Mouse (Mus musculus) lung, embryonic 16.5 days (tissue): ENCODE measurements around the gene Iqcd. TPM values are rescaled to one million over a fixed set of nuclear protein-coding genes. Genes with fewer than 3 reads are reported as not detected.

Experiments used
- ATAC-seq: fragments of 200-750 bp; cut with Nextera tagmentation; 2 replicates; pipeline ENCODE4 v1.8.0; 2017; ENCODE audit warnings: low read depth, mild to moderate bottlenecking, moderate library complexity
- H3K27ac ChIP-seq: fragments of 300-500 bp; sonication (generic); 2 replicates; pipeline ENCODE4 v1.5.1; 2014; ENCODE audit warnings: mild to moderate bottlenecking, control low read depth, low read length
- H3K27me3 ChIP-seq: fragments of 300-500 bp; sonication (generic); 2 replicates; pipeline ENCODE4 v1.6.1; 2014; ENCODE audit warnings: low read depth, low read length, mixed read lengths; ENCODE audit not compliant: control insufficient read depth, insufficient read depth
- H3K36me3 ChIP-seq: fragments of 300-500 bp; sonication (generic); 2 replicates; pipeline ENCODE4 v1.6.1; 2014; ENCODE audit warnings: low read length; ENCODE audit not compliant: control insufficient read depth, insufficient read depth
- H3K4me1 ChIP-seq: fragments of 300-500 bp; sonication (generic); replicated peaks from 2 replicates; pipeline ENCODE4 v1.6.1; 2014; ENCODE audit warnings: low read length, mixed read lengths; ENCODE audit not compliant: control insufficient read depth, insufficient read depth
- H3K4me2 ChIP-seq: fragments of 300-500 bp; sonication (generic); 2 replicates; pipeline ENCODE4 v1.6.1; 2014; ENCODE audit warnings: low read depth, low read length, control low read depth
- H3K4me3 ChIP-seq: fragments of 300-500 bp; sonication (generic); 2 replicates; pipeline ENCODE4 v1.5.1; 2014; ENCODE audit warnings: mild to moderate bottlenecking, low read length, control low read depth
- H3K9ac ChIP-seq: fragments of 300-500 bp; sonication (generic); 2 replicates; pipeline ENCODE4 v1.6.1; 2014; ENCODE audit warnings: low read length, control low read depth
- H3K9me3 ChIP-seq: fragments of 300-500 bp; sonication (generic); 2 replicates; pipeline ENCODE4 v1.6.1; 2016; ENCODE audit warnings: low read length; ENCODE audit not compliant: control insufficient read depth
- WGBS: fragments of 180-500 bp; shearing (Covaris S2); extraction: QIAGEN DNeasy Blood & Tissue Kit; methylation state at CpG from one replicate; pipeline ENCODE4 v1.1.7; 2014; 5-methylcytosine and 5-hydroxymethylcytosine counted together
- polyA plus RNA-seq: library from polyadenylated mRNA; unstranded; fragments of >200 nt; fragmentation: Nextera tagmentation; extraction: Ambion mirVana; gene quantifications from 2 replicates; pipeline ENCODE4 v1.2.1, GENCODE M21; 2015

Gene Iqcd
- polyA plus RNA-seq, 1 experiment from 2014 or later, result 1.9 TPM

DNA sequence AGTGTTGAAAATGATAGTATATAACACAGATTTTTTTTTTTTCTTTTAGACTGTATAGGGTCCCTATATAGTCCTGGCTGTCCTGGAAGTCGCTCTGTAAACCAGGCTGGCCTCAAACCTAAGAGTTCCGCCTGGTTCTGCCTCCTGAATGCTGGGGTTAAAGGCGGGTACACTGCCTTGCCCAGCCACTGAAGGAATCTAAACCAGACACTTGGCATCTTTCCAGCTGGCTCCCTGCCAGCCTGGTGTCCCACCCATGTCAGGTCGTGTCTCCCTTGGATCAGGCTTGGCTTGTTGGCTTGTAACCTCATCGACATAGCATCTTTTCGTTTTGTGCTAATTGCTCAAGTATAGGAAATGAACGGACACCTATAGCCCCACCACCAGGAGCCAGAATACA lies 39.8 kb downstream of the Iqcd start:
- H3K4me3 ChIP-seq, result no peak overlapping the region
- no peaks in the 10 kb centered on the region for H3K4me1 ChIP-seq
- no peak overlapping the region for H3K27ac ChIP-seq
- WGBS, result 48% methylated on average over 7 of the region's 7 CpGs
- H3K9ac ChIP-seq, result no peak overlapping the region
- H3K4me2 ChIP-seq, result no peak overlapping the region
- peaks cover 3% of the 10 kb centered on the region; the same call in 1 of the 2 replicates for H3K9me3 ChIP-seq
- no peak for ATAC-seq
- H3K36me3 ChIP-seq, result peaks cover 21% of the 10 kb centered on the region
- H3K27me3 ChIP-seq, result no peaks in the 10 kb centered on the region; the same call in 1 of the 2 replicates

GRCm38 (mm10) chr5:120631128-120631527 lies 42.3 kb downstream of the Iqcd start:
- 6% methylated on average over 29 of the region's 29 CpGs for WGBS
- Histone ChIP-seq H3K4me3 (no peak overlapping the region), H3K9ac (no peak overlapping the region)

GRCm38 (mm10) chr5:120631892-120632291 lies 43.1 kb downstream of the Iqcd start:
- peaks cover 3% of the 10 kb centered on the region; the same call in 1 of the 2 replicates for H3K9me3 ChIP-seq

More at GRCm38 (mm10) chr5:120631128-120631527, 42.3 kb downstream of the Iqcd start:
- Histone ChIP-seq H3K9me3 (peaks cover 3% of the 10 kb centered on the region; the same call in 1 of the 2 replicates), H3K27ac (no peak overlapping the region), H3K4me2 (no peak overlapping the region; the same call in 1 of the 2 replicates), H3K36me3 (peaks cover 3% of the 10 kb centered on the region), H3K4me1 (no peaks in the 10 kb centered on the region), H3K27me3 (peaks cover 3% of the 10 kb centered on the region; the same call in 1 of the 2 replicates)
- no peak for ATAC-seq

GRCm38 (mm10) chr5:120634131-120634530 lies 45.3 kb downstream of the Iqcd start, which contains the start of gene Cfap73:
Cfap73 (minus strand) TSS chr5:120634235.
- Histone ChIP-seq H3K27me3 (peaks cover 3% of the 10 kb centered on the region; the same call in 1 of the 2 replicates), H3K9me3 (peaks cover 3% of the 10 kb centered on the region; the same call in 1 of the 2 replicates), H3K4me2 (no peak within 1 kb of the TSS)

More at GRCm38 (mm10) chr5:120631892-120632291, 43.1 kb downstream of the Iqcd start:
- Histone ChIP-seq H3K9ac (no peak overlapping the region), H3K27ac (no peak overlapping the region), H3K4me3 (no peak overlapping the region), H3K36me3 (no peaks in the 10 kb centered on the region; the same call in none of the 2 replicates), H3K27me3 (peaks cover 3% of the 10 kb centered on the region; the same call in 1 of the 2 replicates), H3K4me2 (no peak overlapping the region), H3K4me1 (no peaks in the 10 kb centered on the region)
- ATAC-seq, result no peak
- 89% methylated on average over 5 of the region's 5 CpGs for WGBS

DNA sequence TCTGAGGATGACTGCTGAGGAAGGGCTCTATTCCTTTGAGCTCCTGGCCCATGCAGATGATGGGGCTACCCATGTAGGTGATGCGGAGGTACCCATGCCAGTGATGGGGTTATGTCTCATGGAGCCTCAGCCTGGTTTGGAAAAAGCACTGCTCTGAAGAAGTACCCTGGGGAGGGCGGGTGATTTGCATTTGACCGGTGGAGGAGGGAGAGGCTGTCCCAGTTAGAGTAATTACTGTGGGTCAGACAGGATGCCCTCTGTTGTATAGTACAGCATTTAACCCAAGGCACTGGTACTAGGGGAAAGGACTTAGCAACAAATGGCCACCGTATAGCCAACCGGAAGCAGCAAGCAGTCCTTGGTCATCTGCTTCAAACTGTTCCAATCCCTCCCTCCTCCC lies 46.0 kb downstream of the Iqcd start:
- Histone ChIP-seq H3K36me3 (no peaks in the 10 kb centered on the region), H3K9me3 (peaks cover 3% of the 10 kb centered on the region; the same call in 1 of the 2 replicates), H3K4me2 (no peak overlapping the region), H3K4me3 (no peak overlapping the region), H3K4me1 (no peaks in the 10 kb centered on the region), H3K27ac (no peak overlapping the region), H3K9ac (no peak overlapping the region), H3K27me3 (peaks cover 3% of the 10 kb centered on the region; the same call in 1 of the 2 replicates)
- WGBS, result 40% methylated on average over 5 of the region's 5 CpGs
- ATAC-seq, result no peak

More at GRCm38 (mm10) chr5:120634131-120634530, 45.3 kb downstream of the Iqcd start, which contains the start of gene Cfap73:
- no peak for ATAC-seq
- no peak within 1 kb of the TSS for H3K9ac ChIP-seq
- no peaks in the 10 kb centered on the region for H3K4me1 ChIP-seq
- H3K27ac ChIP-seq, result no peak within 1 kb of the TSS
- no peaks in the 10 kb centered on the region for H3K36me3 ChIP-seq
- WGBS, result 34% methylated on average over 9 of the region's 9 CpGs
- H3K4me3 ChIP-seq, result no peak within 1 kb of the TSS

- WGBS, result 74% methylated on average over 5 of the region's 5 CpGs
- Histone ChIP-seq H3K4me2 (no peak overlapping the region), H3K4me1 (no peaks in the 10 kb centered on the region), H3K4me3 (no peak overlapping the region), H3K9ac (no peak overlapping the region), H3K27ac (no peak overlapping the region), H3K27me3 (peaks cover 3% of the 10 kb centered on the region; the same call in 1 of the 2 replicates), H3K36me3 (no peaks in the 10 kb centered on the region), H3K9me3 (peaks cover 3% of the 10 kb centered on the region; the same call in 1 of the 2 replicates)
- ATAC-seq, result no peak
Measured at GRCm38 (mm10) chr5:120635633-120636032, 46.8 kb downstream of the Iqcd start.

GRCm38 (mm10) chr5:120640094-120640493 lies 51.3 kb downstream of the Iqcd start:
- 85% methylated on average over 7 of the region's 7 CpGs for WGBS
- no peak overlapping the region for H3K4me2 ChIP-seq
- H3K27ac ChIP-seq, result no peak overlapping the region
- H3K36me3 ChIP-seq, result no peaks in the 10 kb centered on the region
- no peak for ATAC-seq
- no peak overlapping the region for H3K9ac ChIP-seq
- no peaks in the 10 kb centered on the region; the same call in 1 of the 2 replicates for H3K9me3 ChIP-seq
- H3K27me3 ChIP-seq, result no peaks in the 10 kb centered on the region
- no peak overlapping the region for H3K4me3 ChIP-seq
- H3K4me1 ChIP-seq, result no peaks in the 10 kb centered on the region

- no peak overlapping the region for H3K9ac ChIP-seq
- no peaks in the 10 kb centered on the region for H3K36me3 ChIP-seq
- H3K4me1 ChIP-seq, result peaks cover under 1% of the 10 kb centered on the region
- H3K4me2 ChIP-seq, result no peak overlapping the region
- 54% methylated on average over 14 of the region's 14 CpGs for WGBS
- H3K27ac ChIP-seq, result no peak overlapping the region
- H3K9me3 ChIP-seq, result no peaks in the 10 kb centered on the region
- ATAC-seq, result no peak
- no peak overlapping the region for H3K4me3 ChIP-seq
- H3K27me3 ChIP-seq, result peaks cover 9% of the 10 kb centered on the region
Measured at GRCm38 (mm10) chr5:120643365-120644085, 54.7 kb downstream of the Iqcd start.

DNA sequence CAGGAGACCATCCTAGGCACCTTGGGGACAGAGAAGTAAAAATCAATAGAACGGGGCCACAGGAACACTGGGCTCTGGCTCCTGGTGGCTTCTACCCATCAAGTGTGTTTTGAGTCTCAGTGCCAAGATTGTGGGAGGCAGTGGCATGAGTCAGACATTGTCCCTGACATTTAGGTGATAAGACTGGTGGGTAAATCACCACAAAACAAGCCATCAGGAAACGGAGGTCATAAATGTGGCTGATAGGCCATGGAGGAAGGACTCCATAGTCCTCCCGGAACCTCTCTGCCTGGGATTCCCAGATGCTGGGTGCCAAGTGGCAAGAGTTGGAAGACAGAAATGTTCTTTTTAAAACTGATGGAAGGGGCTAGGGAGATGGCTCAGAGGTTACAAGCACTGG lies 55.4 kb downstream of the Iqcd start:
- Histone ChIP-seq H3K9me3 (no peaks in the 10 kb centered on the region), H3K4me1 (peaks cover 8% of the 10 kb centered on the region), H3K27me3 (peaks cover 16% of the 10 kb centered on the region), H3K36me3 (no peaks in the 10 kb centered on the region), H3K4me2 (no peak overlapping the region), H3K9ac (no peak overlapping the region), H3K4me3 (no peak overlapping the region), H3K27ac (no peak overlapping the region)
- 79% methylated on average over 3 of the region's 3 CpGs for WGBS
- ATAC-seq, result no peak
